Mouse (Mus musculus): ENCODE measurements at regions not wholly inside any gene's neighbourhood (a gene's known extent, or its start where the extent isn't known, plus 50 kb on each side); places are given as distances from the start of the nearest gene placed in this dataset.

- no peak for DNase-seq (ENCODE audit: low spot score)
Measured at GRCm38 (mm10) chr8:12073311-12073999, 205.2 kb upstream of the A230072I06Rik start.

GRCm38 (mm10) chr8:12075943-12076342 lies 202.7 kb upstream of the A230072I06Rik start:
- DNase-seq (ENCODE audit: low spot score): no peak

- DNase-seq (ENCODE audit: low spot score): no peak
Measured at GRCm38 (mm10) chr8:12076811-12077375, 201.7 kb upstream of the A230072I06Rik start.

GRCm38 (mm10) chr8:12077896-12078295 lies 200.7 kb upstream of the A230072I06Rik start:
- DNase-seq (ENCODE audit: low spot score): no peak

GRCm38 (mm10) chr8:12078679-12079566 lies 199.7 kb upstream of the A230072I06Rik start:
- DNase-seq (ENCODE audit: low spot score): no peak

GRCm38 (mm10) chr8:12081536-12081935 lies 197.1 kb upstream of the A230072I06Rik start:
- no peak for DNase-seq (ENCODE audit: low spot score)

GRCm38 (mm10) chr8:12087192-12087800 lies 191.3 kb upstream of the A230072I06Rik start:
- DNase-seq (ENCODE audit: low spot score): no peak

- DNase-seq (ENCODE audit: low spot score): no peak
Measured at GRCm38 (mm10) chr8:12100145-12100544, 178.5 kb upstream of the A230072I06Rik start.

GRCm38 (mm10) chr8:12103296-12103695 lies 175.3 kb upstream of the A230072I06Rik start:
- no peak for DNase-seq (ENCODE audit: low spot score)

GRCm38 (mm10) chr8:12105106-12105901 lies 173.3 kb upstream of the A230072I06Rik start:
- DNase-seq (ENCODE audit: low spot score): no peak

GRCm38 (mm10) chr8:12108578-12108977 lies 170.0 kb upstream of the A230072I06Rik start:
- DNase-seq (ENCODE audit: low spot score): no peak

GRCm38 (mm10) chr8:12111626-12112025 lies 167.0 kb upstream of the A230072I06Rik start:
- DNase-seq (ENCODE audit: low spot score): no peak

- DNase-seq (ENCODE audit: low spot score): no peak
Measured at GRCm38 (mm10) chr8:12113023-12113422, 165.6 kb upstream of the A230072I06Rik start.

- no peak for DNase-seq (ENCODE audit: low spot score)
Measured at GRCm38 (mm10) chr8:12126374-12127001, 152.1 kb upstream of the A230072I06Rik start.

- no peak for DNase-seq (ENCODE audit: low spot score)
Measured at GRCm38 (mm10) chr8:12127106-12127800, 151.4 kb upstream of the A230072I06Rik start.

GRCm38 (mm10) chr8:12127801-12128490 lies 150.7 kb upstream of the A230072I06Rik start:
- no peak for DNase-seq (ENCODE audit: low spot score)

- no peak for DNase-seq (ENCODE audit: low spot score)
Measured at GRCm38 (mm10) chr8:12130591-12130990, 148.0 kb upstream of the A230072I06Rik start.

- no peak for DNase-seq (ENCODE audit: low spot score)
Measured at GRCm38 (mm10) chr8:12134200-12134599, 144.4 kb upstream of the A230072I06Rik start.

GRCm38 (mm10) chr8:12135392-12136177 lies 143.0 kb upstream of the A230072I06Rik start:
- no peak for DNase-seq (ENCODE audit: low spot score)

All from urinary bladder, postnatal 25 days (tissue).